Mouse (Mus musculus): ENCODE data around the gene Mycbp2. TPM values are rescaled to one million over a fixed set of nuclear protein-coding genes. Genes with fewer than 3 reads are reported as not detected.
A peak's percentile ranks its signal among the peaks of the same experiment; 100 is the strongest.

The Mycbp2 gene
- polyA plus RNA-seq, 1 experiment from 2014 or later: 28.6 TPM

DNA sequence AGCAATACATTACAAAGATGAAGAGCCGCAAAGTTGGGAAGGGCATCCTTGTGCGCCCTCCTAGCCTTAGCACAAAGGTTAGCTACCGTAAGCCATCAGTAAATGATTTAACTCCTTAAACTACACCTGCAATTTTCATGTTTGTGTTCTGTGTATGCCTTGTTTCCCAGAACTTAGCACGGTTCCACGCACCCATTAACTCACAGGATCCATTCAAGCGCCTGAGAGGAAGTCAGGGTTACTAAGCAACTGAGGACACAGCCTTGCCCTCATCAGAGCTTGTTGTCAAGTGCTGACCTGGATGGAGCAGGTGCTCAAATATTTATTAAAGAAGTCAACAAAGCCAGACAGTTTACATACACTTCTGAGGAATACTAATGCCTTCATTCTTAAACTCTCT lies 244.4 kb downstream of the Mycbp2 start:
- 60% methylated on average over 6 of the region's 6 CpGs for WGBS
- Histone ChIP-seq H3K4me2 (ENCODE audit: low read depth, low read length) (no peak overlapping the region), H3K9ac (ENCODE audit: low read depth, low read length) (no peak overlapping the region), H3K4me1 (ENCODE audit: control insufficient read depth, insufficient read depth, low read length) (peaks cover 3% of the 10 kb centered on the region), H3K4me3 (ENCODE audit: low read depth, low read length) (no peak overlapping the region), H3K36me3 (ENCODE audit: control insufficient read depth, insufficient read depth, low read length) (no peaks in the 10 kb centered on the region), H3K27ac (replicated peaks; ENCODE audit: low read depth, low read length) (no peak overlapping the region), H3K9me3 (ENCODE audit: control insufficient read depth, low read length) (no peaks in the 10 kb centered on the region), H3K27me3 (replicated peaks; ENCODE audit: control insufficient read depth, insufficient read depth, low read length) (no peaks in the 10 kb centered on the region)
- DNase-seq (ENCODE audit: low spot score): no peak
- no peak for ATAC-seq (ENCODE audit: low read depth)

DNA sequence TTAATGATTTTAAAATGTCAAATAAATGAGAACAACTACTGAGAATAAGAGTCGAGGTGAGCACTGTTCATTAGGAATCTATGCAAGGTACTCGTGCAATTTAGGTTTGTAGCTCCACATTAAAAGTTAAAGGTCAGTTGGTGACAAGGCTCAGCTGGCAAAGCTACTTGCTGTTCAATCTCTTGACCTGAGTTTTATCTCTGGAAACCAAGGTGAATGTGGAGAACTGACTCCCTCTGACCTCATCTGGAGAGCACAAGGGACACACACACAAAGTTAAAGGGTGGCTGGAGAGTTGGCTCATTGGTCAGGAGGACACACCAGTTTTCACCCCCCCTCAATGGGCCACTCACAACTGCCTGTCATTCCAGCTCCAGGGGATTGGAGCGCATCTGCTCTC lies 245.4 kb downstream of the Mycbp2 start:
- no peaks in the 10 kb centered on the region for H3K9me3 ChIP-seq (ENCODE audit: control insufficient read depth, low read length)
- WGBS: 69% methylated on average over 3 of the region's 3 CpGs
- no peak overlapping the region for H3K4me2 ChIP-seq (ENCODE audit: low read depth, low read length)
- peaks cover 6% of the 10 kb centered on the region for H3K4me1 ChIP-seq (ENCODE audit: control insufficient read depth, insufficient read depth, low read length)
- no peak overlapping the region for H3K27ac ChIP-seq (replicated peaks; ENCODE audit: low read depth, low read length)
- H3K36me3 ChIP-seq (ENCODE audit: control insufficient read depth, insufficient read depth, low read length): no peaks in the 10 kb centered on the region
- H3K9ac ChIP-seq (ENCODE audit: low read depth, low read length): no peak overlapping the region
- DNase-seq (ENCODE audit: low spot score) (no peak), ATAC-seq (ENCODE audit: low read depth) (no peak)
- no peaks in the 10 kb centered on the region for H3K27me3 ChIP-seq (replicated peaks; ENCODE audit: control insufficient read depth, insufficient read depth, low read length)
- no peak overlapping the region for H3K4me3 ChIP-seq (ENCODE audit: low read depth, low read length)

DNA sequence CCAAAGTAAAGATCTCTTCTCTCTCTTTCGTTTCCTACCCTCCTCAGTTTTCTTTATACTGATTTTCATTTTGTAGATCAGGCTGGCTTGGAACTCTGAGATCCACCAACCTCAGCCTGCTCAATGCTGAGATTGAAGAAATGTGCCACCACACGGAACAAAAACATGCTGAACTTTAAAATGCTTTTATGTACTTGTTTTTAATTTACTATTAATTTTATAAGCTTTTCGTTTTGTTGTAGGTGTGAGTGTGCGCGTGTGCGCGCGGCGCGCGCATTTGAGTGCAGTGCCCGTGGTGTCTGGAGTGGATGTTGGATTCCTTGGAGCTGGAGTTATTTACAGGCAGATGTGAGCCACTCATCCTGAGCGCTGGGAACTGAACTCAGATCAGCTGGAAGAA lies 246.3 kb downstream of the Mycbp2 start:
- Histone ChIP-seq H3K27ac (replicated peaks; ENCODE audit: low read depth, low read length) (no peak overlapping the region; the same call in 1 of the 2 replicates), H3K4me3 (ENCODE audit: low read depth, low read length) (no peak overlapping the region)

DNA sequence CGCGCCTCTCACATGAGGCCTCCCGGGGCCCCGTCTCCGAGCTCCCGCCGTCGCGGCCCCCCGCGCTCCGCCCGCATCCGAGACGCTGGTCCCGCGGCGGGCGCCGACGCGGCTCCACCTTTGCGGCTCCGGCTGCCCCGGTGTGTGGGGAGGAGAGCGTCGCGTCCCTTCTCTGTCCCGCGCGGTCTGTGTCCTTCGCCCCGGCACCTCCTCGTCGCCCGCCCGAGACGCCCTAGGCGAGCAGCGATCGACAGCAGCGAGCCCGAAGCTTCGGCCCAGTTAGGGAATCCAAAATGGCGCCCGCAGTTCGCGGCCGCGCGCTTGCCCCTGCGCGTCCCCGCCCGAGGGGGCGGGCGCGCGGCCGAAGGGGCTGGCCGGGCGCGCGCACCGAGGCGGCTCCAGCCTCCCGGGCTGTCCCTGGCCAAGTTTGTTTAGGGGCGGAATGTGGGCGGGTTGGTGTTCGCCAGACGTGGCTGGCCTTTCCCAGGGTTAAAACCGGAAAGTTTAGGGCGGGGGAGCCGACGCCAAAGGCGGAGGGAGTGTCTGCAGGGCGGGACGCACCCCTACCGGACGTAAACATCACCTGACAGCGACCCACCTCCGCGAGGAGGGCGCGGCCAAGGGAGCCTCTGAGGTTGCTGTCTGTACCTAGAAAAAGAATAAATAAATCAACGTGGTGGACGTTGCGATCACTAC lies 247.2 kb downstream of the Mycbp2 start, which contains the start of gene Fbxl3:
Gene Fbxl3, minus strand, starts transcription at position 329 of the 696 bp plus-strand sequence.
- peak; percentile 93 for ATAC-seq (ENCODE audit: low read depth)
- Histone ChIP-seq H3K4me1 (ENCODE audit: control insufficient read depth, insufficient read depth, low read length) (peaks cover 6% of the 10 kb centered on the region), H3K4me2 (ENCODE audit: low read depth, low read length) (peak within 1 kb of the TSS; percentile 77), H3K9me3 (ENCODE audit: control insufficient read depth, low read length) (no peaks in the 10 kb centered on the region), H3K4me3 (ENCODE audit: low read depth, low read length) (peak within 1 kb of the TSS; percentile 93), H3K27me3 (replicated peaks; ENCODE audit: control insufficient read depth, insufficient read depth, low read length) (no peaks in the 10 kb centered on the region), H3K27ac (replicated peaks; ENCODE audit: low read depth, low read length) (peak within 1 kb of the TSS; percentile 99), H3K36me3 (ENCODE audit: control insufficient read depth, insufficient read depth, low read length) (peaks cover 10% of the 10 kb centered on the region; the same call in 1 of the 2 replicates), H3K9ac (ENCODE audit: low read depth, low read length) (peak within 1 kb of the TSS; percentile 100)
- under 1% methylated on average over 36 of the region's 88 CpGs for whole genome bisulfite sequencing
- peak; percentile 96 for DNase-seq (ENCODE audit: low spot score)

More for the DNA sequence above, 246.3 kb downstream of the Mycbp2 start:
- no peak overlapping the region for H3K9ac ChIP-seq (ENCODE audit: low read depth, low read length)
- peaks cover 1% of the 10 kb centered on the region; the same call in 1 of the 2 replicates for H3K36me3 ChIP-seq (ENCODE audit: control insufficient read depth, insufficient read depth, low read length)
- peaks cover 6% of the 10 kb centered on the region for H3K4me1 ChIP-seq (ENCODE audit: control insufficient read depth, insufficient read depth, low read length)
- no peaks in the 10 kb centered on the region for H3K27me3 ChIP-seq (replicated peaks; ENCODE audit: control insufficient read depth, insufficient read depth, low read length)
- H3K4me2 ChIP-seq (ENCODE audit: low read depth, low read length): peak overlapping the region; percentile 77; the same call in 1 of the 2 replicates
- no peaks in the 10 kb centered on the region for H3K9me3 ChIP-seq (ENCODE audit: control insufficient read depth, low read length)
- no peak for ATAC-seq (ENCODE audit: low read depth)
- 80% methylated on average over 13 of the region's 13 CpGs for WGBS
- DNase-seq (ENCODE audit: low spot score): no peak

DNA sequence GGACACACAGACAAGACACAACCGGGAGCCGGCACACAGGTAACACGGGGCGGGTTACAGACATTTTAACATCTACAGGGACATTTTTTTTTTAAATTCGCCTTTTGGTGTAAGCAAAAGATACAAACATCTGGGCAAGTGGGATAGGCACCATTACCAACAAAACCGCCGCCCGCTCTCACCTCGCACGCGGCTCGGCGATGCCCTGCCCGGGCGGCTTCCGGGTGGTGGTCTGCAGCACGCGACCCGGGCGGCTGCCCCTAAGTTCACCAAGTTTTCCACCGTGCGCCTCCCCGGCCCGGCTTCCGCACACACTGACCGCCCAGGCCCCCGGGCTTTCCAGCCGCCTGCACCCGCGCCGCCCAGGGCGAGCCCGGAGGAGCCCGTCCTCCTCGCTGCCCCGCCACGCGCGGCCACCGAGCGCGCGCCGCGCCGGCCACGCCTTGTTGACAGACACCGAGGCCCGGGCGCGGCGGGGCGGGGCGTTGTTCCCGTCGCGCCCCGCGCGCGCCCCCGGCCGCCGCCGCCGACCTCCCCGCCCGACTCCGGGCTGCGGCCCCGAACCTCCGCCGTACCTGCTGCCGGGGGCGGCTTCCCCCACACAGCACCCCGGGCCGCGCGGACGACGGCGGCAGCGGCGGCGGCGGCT lies 247.9 kb downstream of the Mycbp2 start:
- Histone ChIP-seq H3K4me2 (ENCODE audit: low read depth, low read length) (peak overlapping the region; percentile 77), H3K36me3 (ENCODE audit: control insufficient read depth, insufficient read depth, low read length) (peaks cover 13% of the 10 kb centered on the region; the same call in 1 of the 2 replicates), H3K27me3 (replicated peaks; ENCODE audit: control insufficient read depth, insufficient read depth, low read length) (no peaks in the 10 kb centered on the region), H3K9me3 (ENCODE audit: control insufficient read depth, low read length) (no peaks in the 10 kb centered on the region), H3K4me1 (ENCODE audit: control insufficient read depth, insufficient read depth, low read length) (peaks cover 6% of the 10 kb centered on the region), H3K27ac (replicated peaks; ENCODE audit: low read depth, low read length) (peak overlapping the region; percentile 99), H3K4me3 (ENCODE audit: low read depth, low read length) (peak overlapping the region; percentile 93), H3K9ac (ENCODE audit: low read depth, low read length) (peak overlapping the region; percentile 100)
- ATAC-seq (ENCODE audit: low read depth): peak; percentile 84
- peak; percentile 92 for DNase-seq (ENCODE audit: low spot score)
- WGBS: under 1% methylated on average over 37 of the region's 86 CpGs

DNA sequence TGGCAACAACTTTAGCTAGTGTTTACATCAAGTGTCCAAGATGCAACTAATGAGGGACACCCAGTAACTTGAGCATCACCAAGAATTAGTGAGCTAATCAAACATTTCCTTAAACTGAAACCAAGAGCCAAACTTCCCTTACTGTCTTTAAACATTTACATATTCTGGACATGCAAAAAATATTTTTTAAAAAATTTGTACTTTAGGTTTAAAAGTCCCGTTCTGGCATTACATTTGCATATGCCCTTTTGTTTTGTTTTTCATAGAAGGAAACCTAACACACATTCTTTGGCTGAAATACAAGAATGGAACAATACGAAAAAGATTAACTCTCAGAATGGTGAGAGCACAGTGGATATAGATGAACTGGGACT lies 248.4 kb downstream of the Mycbp2 start:
- Histone ChIP-seq H3K4me1 (ENCODE audit: control insufficient read depth, insufficient read depth, low read length) (peaks cover 6% of the 10 kb centered on the region), H3K36me3 (ENCODE audit: control insufficient read depth, insufficient read depth, low read length) (peaks cover 18% of the 10 kb centered on the region; the same call in 1 of the 2 replicates), H3K4me2 (ENCODE audit: low read depth, low read length) (peak overlapping the region; percentile 77), H3K9me3 (ENCODE audit: control insufficient read depth, low read length) (no peaks in the 10 kb centered on the region), H3K4me3 (ENCODE audit: low read depth, low read length) (peak overlapping the region; percentile 93), H3K27me3 (replicated peaks; ENCODE audit: control insufficient read depth, insufficient read depth, low read length) (no peaks in the 10 kb centered on the region), H3K27ac (replicated peaks; ENCODE audit: low read depth, low read length) (no peak overlapping the region), H3K9ac (ENCODE audit: low read depth, low read length) (peak overlapping the region; percentile 100)
- WGBS: under 1% methylated on average over 2 of the region's 2 CpGs
- no peak for ATAC-seq (ENCODE audit: low read depth)
- DNase-seq (ENCODE audit: low spot score): no peak

DNA sequence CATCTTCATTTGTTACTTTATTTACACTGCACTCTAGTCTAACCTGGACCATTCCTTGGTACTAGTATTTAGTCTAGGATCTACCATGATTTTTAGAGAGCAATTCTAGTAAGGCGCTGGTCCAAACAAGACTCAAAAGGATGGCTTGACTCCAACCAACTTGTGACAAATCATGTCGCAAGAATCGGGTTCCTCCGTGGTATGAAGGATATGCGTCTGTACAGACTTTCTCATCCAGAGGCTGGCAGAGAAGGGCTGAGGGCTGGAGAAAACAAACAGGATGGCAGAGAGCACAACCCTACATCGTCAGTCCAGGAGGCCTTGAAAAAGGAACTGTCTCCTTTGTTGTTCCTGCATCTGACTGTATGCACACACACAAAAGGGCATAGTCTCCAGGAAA lies 250.0 kb downstream of the Mycbp2 start:
- Histone ChIP-seq H3K36me3 (ENCODE audit: control insufficient read depth, insufficient read depth, low read length) (peaks cover 28% of the 10 kb centered on the region; the same call in 1 of the 2 replicates), H3K4me2 (ENCODE audit: low read depth, low read length) (no peak overlapping the region), H3K27me3 (replicated peaks; ENCODE audit: control insufficient read depth, insufficient read depth, low read length) (no peaks in the 10 kb centered on the region), H3K4me3 (ENCODE audit: low read depth, low read length) (no peak overlapping the region), H3K27ac (replicated peaks; ENCODE audit: low read depth, low read length) (no peak overlapping the region), H3K4me1 (ENCODE audit: control insufficient read depth, insufficient read depth, low read length) (peaks cover 6% of the 10 kb centered on the region), H3K9me3 (ENCODE audit: control insufficient read depth, low read length) (no peaks in the 10 kb centered on the region), H3K9ac (ENCODE audit: low read depth, low read length) (no peak overlapping the region)
- ATAC-seq (ENCODE audit: low read depth): no peak
- WGBS: 75% methylated on average over 6 of the region's 6 CpGs
- DNase-seq (ENCODE audit: low spot score): no peak

DNA sequence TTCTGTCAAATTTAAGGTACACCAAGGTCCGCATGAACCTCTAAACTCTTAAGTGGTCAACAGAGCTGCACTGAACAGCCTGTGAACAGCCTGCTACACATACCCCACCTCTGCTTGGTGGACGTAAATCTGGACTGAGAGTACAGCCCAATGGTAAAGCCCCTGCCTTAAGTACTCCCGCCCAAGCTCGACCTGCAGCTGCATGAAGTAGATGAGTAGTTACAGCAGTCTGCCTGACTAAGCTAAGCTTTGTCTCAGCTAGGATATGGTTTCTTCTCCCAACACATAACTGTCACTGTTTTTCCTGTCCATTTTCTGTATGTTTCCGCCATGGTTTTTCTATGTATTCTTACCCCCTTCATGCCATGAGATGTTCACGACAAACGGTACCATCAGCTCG lies 250.8 kb downstream of the Mycbp2 start:
- Histone ChIP-seq H3K27ac (replicated peaks; ENCODE audit: low read depth, low read length) (no peak overlapping the region), H3K4me3 (ENCODE audit: low read depth, low read length) (no peak overlapping the region), H3K4me1 (ENCODE audit: control insufficient read depth, insufficient read depth, low read length) (peaks cover 6% of the 10 kb centered on the region), H3K9ac (ENCODE audit: low read depth, low read length) (no peak overlapping the region), H3K9me3 (ENCODE audit: control insufficient read depth, low read length) (no peaks in the 10 kb centered on the region), H3K27me3 (replicated peaks; ENCODE audit: control insufficient read depth, insufficient read depth, low read length) (no peaks in the 10 kb centered on the region), H3K4me2 (ENCODE audit: low read depth, low read length) (no peak overlapping the region), H3K36me3 (ENCODE audit: control insufficient read depth, insufficient read depth, low read length) (peaks cover 36% of the 10 kb centered on the region)
- ATAC-seq (ENCODE audit: low read depth) (no peak), DNase-seq (ENCODE audit: low spot score) (no peak)
- WGBS: 92% methylated on average over 8 of the region's 8 CpGs
